31 mouse cellular contexts compared by ENCODE assay signal in the genomic region with DNA sequence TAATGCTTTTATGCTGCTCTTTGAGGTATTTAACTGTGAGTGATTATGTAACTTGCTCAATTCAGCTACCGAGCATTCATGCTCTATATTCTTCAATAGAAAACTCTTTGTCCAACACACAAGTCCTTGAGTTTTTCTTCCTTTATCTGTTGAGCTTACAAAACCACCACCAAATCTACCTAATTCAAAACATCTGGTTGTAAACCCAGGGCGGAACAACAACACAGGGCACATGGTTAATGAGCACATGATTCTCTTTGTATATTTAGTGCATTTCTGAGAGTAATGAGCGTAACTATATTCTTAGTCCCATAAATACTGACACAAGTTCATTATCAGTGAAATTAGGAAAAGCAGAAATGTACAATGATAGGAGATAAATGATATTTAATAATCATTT.
"Had no signal": no experiment of that assay in that cellular context is flagged by ENCODE, and none has a peak within 500 bp of the region (broad histone marks: within the 10 kb centered on the region; RNA-seq: fewer than 3 reads in every experiment).

No protein-coding gene starts in this region.

- H3K4me2 ChIP-seq: limb, embryonic 12.5 days; limb, embryonic 13.5 days; limb, embryonic 15.5 days; liver, embryonic 11.5 days; liver, embryonic 12.5 days; liver, embryonic 13.5 days; liver, embryonic 15.5 days; lung, embryonic 14.5 days; lung, embryonic 15.5 days; midbrain, embryonic 11.5 days; midbrain, embryonic 12.5 days; midbrain, embryonic 13.5 days; midbrain, embryonic 15.5 days; neural tube, embryonic 12.5 days had no signal

- H3K27ac ChIP-seq: limb, embryonic 12.5 days; limb, embryonic 13.5 days; limb, embryonic 15.5 days; liver, embryonic 12.5 days; liver, embryonic 13.5 days; liver, embryonic 14.5 days; liver, embryonic 15.5 days; lung, embryonic 15.5 days; macrophage; midbrain, embryonic 10.5 days; midbrain, embryonic 12.5 days; midbrain, embryonic 13.5 days; midbrain, embryonic 15.5 days; neural tube, embryonic 12.5 days had no signal

- H3K9me3 ChIP-seq: limb, embryonic 10.5 days; limb, embryonic 12.5 days; limb, embryonic 15.5 days; liver, embryonic 12.5 days; liver, embryonic 13.5 days; liver, embryonic 15.5 days; lung, embryonic 15.5 days; megakaryocyte, embryonic 14.5 days; midbrain, embryonic 10.5 days; midbrain, embryonic 12.5 days; midbrain, embryonic 13.5 days; midbrain, embryonic 15.5 days; neural tube, embryonic 12.5 days had no signal

- H3K9ac ChIP-seq: limb, embryonic 12.5 days; limb, embryonic 13.5 days; limb, embryonic 15.5 days; liver, embryonic 12.5 days; liver, embryonic 13.5 days; liver, embryonic 14.5 days; liver, embryonic 15.5 days; liver, postnatal 0 days; lung, embryonic 14.5 days; lung, embryonic 15.5 days; midbrain, embryonic 12.5 days; midbrain, embryonic 13.5 days; midbrain, embryonic 15.5 days; neural tube, embryonic 12.5 days had no signal

- DNase-seq: left cerebral cortex, postnatal 4 days; liver; liver, embryonic 13.5 days; liver, postnatal 0 days; lung, adult 18-20 months; lung, adult 2 months; lung, embryonic 14.5 days; lung, postnatal 10 days; lung, postnatal 36 days; lung, postnatal 4 days; midbrain, embryonic 14.5 days had no signal

- H3K4me1 ChIP-seq: limb, embryonic 12.5 days; limb, embryonic 13.5 days; limb, embryonic 15.5 days; liver, embryonic 12.5 days; liver, embryonic 13.5 days; liver, embryonic 15.5 days; lung, embryonic 15.5 days; megakaryocyte, embryonic 14.5 days; midbrain, embryonic 10.5 days; midbrain, embryonic 12.5 days; midbrain, embryonic 13.5 days; midbrain, embryonic 15.5 days; neural tube, embryonic 12.5 days had no signal

- H3K4me3 ChIP-seq: limb, embryonic 10.5 days; limb, embryonic 12.5 days; limb, embryonic 13.5 days; limb, embryonic 15.5 days; liver, embryonic 12.5 days; liver, embryonic 13.5 days; liver, embryonic 15.5 days; lung, embryonic 15.5 days; megakaryocyte, embryonic 14.5 days; midbrain, embryonic 10.5 days; midbrain, embryonic 12.5 days; midbrain, embryonic 13.5 days; midbrain, embryonic 15.5 days; myocyte; neural tube, embryonic 12.5 days had no signal

- H3K27me3 ChIP-seq: limb, embryonic 12.5 days; limb, embryonic 13.5 days; limb, embryonic 15.5 days; liver, embryonic 12.5 days; liver, embryonic 13.5 days; liver, embryonic 15.5 days; lung, embryonic 15.5 days; megakaryocyte, embryonic 14.5 days; midbrain, embryonic 12.5 days; midbrain, embryonic 13.5 days; midbrain, embryonic 15.5 days; neural tube, embryonic 12.5 days had no signal

- ATAC-seq: liver, embryonic 12.5 days; liver, postnatal 0 days; lung, postnatal 0 days; midbrain, embryonic 13.5 days; midbrain, embryonic 15.5 days; midbrain, embryonic 16.5 days had no signal

- H3K36me3 ChIP-seq: limb, embryonic 10.5 days; limb, embryonic 12.5 days; limb, embryonic 13.5 days; limb, embryonic 15.5 days; liver, embryonic 12.5 days; liver, embryonic 13.5 days; liver, embryonic 15.5 days; lung, embryonic 15.5 days; midbrain, embryonic 10.5 days; midbrain, embryonic 12.5 days; midbrain, embryonic 13.5 days; midbrain, embryonic 15.5 days; neural tube, embryonic 12.5 days had no signal
